Mouse (Mus musculus): ENCODE measurements around the gene Tyms. TPM values are rescaled to one million over a fixed set of nuclear protein-coding genes. Genes with fewer than 3 reads are reported as not detected.
A peak's percentile ranks its signal among the peaks of the same experiment; 100 is the strongest.

Gene Tyms
- polyA plus RNA-seq, 1 experiment from 2014 or later = 272 TPM

- peaks cover 16% of the 10 kb centered on the region for H3K4me1 ChIP-seq (ENCODE audit: control insufficient read depth, insufficient read depth, low read length)
- no peak overlapping the region for H3K27ac ChIP-seq (ENCODE audit: low read length)
- no peak overlapping the region for H3K9ac ChIP-seq (replicated peaks; ENCODE audit: low read depth, low read length)
- no peaks in the 10 kb centered on the region for H3K9me3 ChIP-seq (ENCODE audit: control insufficient read depth, low read depth, low read length)
- no peak for ATAC-seq (ENCODE audit: insufficient number of reproducible peaks, insufficient read depth, low FRiP score, low read depth)
- no peak overlapping the region for H3K4me3 ChIP-seq (ENCODE audit: low read depth, low read length)
- H3K4me2 ChIP-seq (replicated peaks; ENCODE audit: low read depth, low read length) = no peak overlapping the region
- H3K36me3 ChIP-seq (ENCODE audit: control insufficient read depth, insufficient read depth, low read length) = no peaks in the 10 kb centered on the region
- WGBS = 25% methylated on average over 2 of the region's 2 CpGs
- H3K27me3 ChIP-seq (ENCODE audit: control insufficient read depth, insufficient read depth, low read length) = peaks cover 7% of the 10 kb centered on the region
Measured at GRCm38 (mm10) chr5:30106756-30107155, 33.3 kb upstream of the Tyms start.

- Histone ChIP-seq H3K36me3 (ENCODE audit: control insufficient read depth, insufficient read depth, low read length) (no peaks in the 10 kb centered on the region), H3K9me3 (ENCODE audit: control insufficient read depth, low read depth, low read length) (no peaks in the 10 kb centered on the region), H3K27ac (ENCODE audit: low read length) (no peak within 1 kb of the TSS), H3K9ac (replicated peaks; ENCODE audit: low read depth, low read length) (no peak within 1 kb of the TSS; the same call in 1 of the 2 replicates), H3K27me3 (ENCODE audit: control insufficient read depth, insufficient read depth, low read length) (peaks cover 7% of the 10 kb centered on the region), H3K4me1 (ENCODE audit: control insufficient read depth, insufficient read depth, low read length) (peaks cover 7% of the 10 kb centered on the region), H3K4me2 (replicated peaks; ENCODE audit: low read depth, low read length) (peak within 1 kb of the TSS; percentile 89), H3K4me3 (ENCODE audit: low read depth, low read length) (peak within 1 kb of the TSS; percentile 41)
- 3% methylated on average over 29 of the region's 29 CpGs for WGBS
- no peak for ATAC-seq (ENCODE audit: insufficient number of reproducible peaks, insufficient read depth, low FRiP score, low read depth)
Measured at GRCm38 (mm10) chr5:30105668-30106300, 32.4 kb upstream of the Tyms start, which contains the start of gene 3110082J24Rik. TSS of gene 3110082J24Rik (minus strand) at chr5:30106086.

GRCm38 (mm10) chr5:30104841-30105667, 31.6 kb upstream of the Tyms start, which contains the start of gene Garem2:
TSS of gene Garem2 (plus strand) at chr5:30105161.
- peak; percentile 29; the same call in 1 of the 2 replicates for ATAC-seq (ENCODE audit: insufficient number of reproducible peaks, insufficient read depth, low FRiP score, low read depth)
- H3K4me1 ChIP-seq (ENCODE audit: control insufficient read depth, insufficient read depth, low read length) = 0 out of 2 replicates have a peak, but pooled peaks cover 3% of the 10 kb centered on the region
- H3K9me3 ChIP-seq (ENCODE audit: control insufficient read depth, low read depth, low read length) = no peaks in the 10 kb centered on the region
- no peak within 1 kb of the TSS for H3K27ac ChIP-seq (ENCODE audit: low read length)
- H3K36me3 ChIP-seq (ENCODE audit: control insufficient read depth, insufficient read depth, low read length) = no peaks in the 10 kb centered on the region
- H3K27me3 ChIP-seq (ENCODE audit: control insufficient read depth, insufficient read depth, low read length) = peaks cover 7% of the 10 kb centered on the region
- peak within 1 kb of the TSS; percentile 41 for H3K4me3 ChIP-seq (ENCODE audit: low read depth, low read length)
- WGBS = under 1% methylated on average over 63 of the region's 65 CpGs
- no peak within 1 kb of the TSS; the same call in 1 of the 2 replicates for H3K9ac ChIP-seq (replicated peaks; ENCODE audit: low read depth, low read length)
- H3K4me2 ChIP-seq (replicated peaks; ENCODE audit: low read depth, low read length) = peak within 1 kb of the TSS; percentile 89

- H3K27ac ChIP-seq (ENCODE audit: low read length) = no peak overlapping the region
- no peak for ATAC-seq (ENCODE audit: insufficient number of reproducible peaks, insufficient read depth, low FRiP score, low read depth)
- no peak overlapping the region for H3K9ac ChIP-seq (replicated peaks; ENCODE audit: low read depth, low read length)
- H3K9me3 ChIP-seq (ENCODE audit: control insufficient read depth, low read depth, low read length) = no peaks in the 10 kb centered on the region
- 1% methylated on average over 11 of the region's 12 CpGs for WGBS
- no peaks in the 10 kb centered on the region for H3K36me3 ChIP-seq (ENCODE audit: control insufficient read depth, insufficient read depth, low read length)
- H3K4me3 ChIP-seq (ENCODE audit: low read depth, low read length) = peak overlapping the region; percentile 41
- peak overlapping the region; percentile 89 for H3K4me2 ChIP-seq (replicated peaks; ENCODE audit: low read depth, low read length)
- 0 out of 2 replicates have a peak, but pooled peaks cover 3% of the 10 kb centered on the region for H3K4me1 ChIP-seq (ENCODE audit: control insufficient read depth, insufficient read depth, low read length)
- peaks cover 7% of the 10 kb centered on the region for H3K27me3 ChIP-seq (ENCODE audit: control insufficient read depth, insufficient read depth, low read length)
Measured at GRCm38 (mm10) chr5:30104339-30104738, 30.9 kb upstream of the Tyms start.

- ATAC-seq (ENCODE audit: insufficient number of reproducible peaks, insufficient read depth, low FRiP score, low read depth) = no peak
- Histone ChIP-seq H3K9me3 (ENCODE audit: control insufficient read depth, low read depth, low read length) (no peaks in the 10 kb centered on the region), H3K27me3 (ENCODE audit: control insufficient read depth, insufficient read depth, low read length) (peaks cover 7% of the 10 kb centered on the region)
Measured at GRCm38 (mm10) chr5:30103340-30103739, 29.9 kb upstream of the Tyms start.

GRCm38 (mm10) chr5:30098260-30098659, 24.8 kb upstream of the Tyms start:
- Histone ChIP-seq H3K36me3 (ENCODE audit: control insufficient read depth, insufficient read depth, low read length) (no peaks in the 10 kb centered on the region), H3K4me2 (replicated peaks; ENCODE audit: low read depth, low read length) (no peak overlapping the region), H3K4me1 (ENCODE audit: control insufficient read depth, insufficient read depth, low read length) (no peaks in the 10 kb centered on the region), H3K4me3 (ENCODE audit: low read depth, low read length) (no peak overlapping the region), H3K27ac (ENCODE audit: low read length) (no peak overlapping the region), H3K9me3 (ENCODE audit: control insufficient read depth, low read depth, low read length) (no peaks in the 10 kb centered on the region), H3K9ac (replicated peaks; ENCODE audit: low read depth, low read length) (no peak overlapping the region), H3K27me3 (ENCODE audit: control insufficient read depth, insufficient read depth, low read length) (no peaks in the 10 kb centered on the region)
- ATAC-seq (ENCODE audit: insufficient number of reproducible peaks, insufficient read depth, low FRiP score, low read depth) = no peak
- WGBS = 94% methylated on average over 1 of the region's 1 CpGs

More at GRCm38 (mm10) chr5:30103340-30103739, 29.9 kb upstream of the Tyms start:
- 81% methylated on average over 3 of the region's 3 CpGs for WGBS
- no peaks in the 10 kb centered on the region for H3K36me3 ChIP-seq (ENCODE audit: control insufficient read depth, insufficient read depth, low read length)
- no peak overlapping the region for H3K4me3 ChIP-seq (ENCODE audit: low read depth, low read length)
- no peak overlapping the region for H3K27ac ChIP-seq (ENCODE audit: low read length)
- 0 out of 2 replicates have a peak, but pooled peaks cover 3% of the 10 kb centered on the region for H3K4me1 ChIP-seq (ENCODE audit: control insufficient read depth, insufficient read depth, low read length)
- no peak overlapping the region for H3K4me2 ChIP-seq (replicated peaks; ENCODE audit: low read depth, low read length)
- no peak overlapping the region for H3K9ac ChIP-seq (replicated peaks; ENCODE audit: low read depth, low read length)

- 68% methylated on average over 6 of the region's 6 CpGs for WGBS
- Histone ChIP-seq H3K4me3 (ENCODE audit: low read depth, low read length) (no peak overlapping the region), H3K4me1 (ENCODE audit: control insufficient read depth, insufficient read depth, low read length) (no peaks in the 10 kb centered on the region), H3K36me3 (ENCODE audit: control insufficient read depth, insufficient read depth, low read length) (no peaks in the 10 kb centered on the region), H3K9me3 (ENCODE audit: control insufficient read depth, low read depth, low read length) (no peaks in the 10 kb centered on the region), H3K9ac (replicated peaks; ENCODE audit: low read depth, low read length) (no peak overlapping the region), H3K4me2 (replicated peaks; ENCODE audit: low read depth, low read length) (no peak overlapping the region), H3K27me3 (ENCODE audit: control insufficient read depth, insufficient read depth, low read length) (no peaks in the 10 kb centered on the region), H3K27ac (ENCODE audit: low read length) (no peak overlapping the region)
- ATAC-seq (ENCODE audit: insufficient number of reproducible peaks, insufficient read depth, low FRiP score, low read depth) = no peak
Measured at GRCm38 (mm10) chr5:30095731-30096130, 22.3 kb upstream of the Tyms start.

GRCm38 (mm10) chr5:30094399-30094798, 21.0 kb upstream of the Tyms start:
- Histone ChIP-seq H3K36me3 (ENCODE audit: control insufficient read depth, insufficient read depth, low read length) (no peaks in the 10 kb centered on the region), H3K27me3 (ENCODE audit: control insufficient read depth, insufficient read depth, low read length) (no peaks in the 10 kb centered on the region), H3K27ac (ENCODE audit: low read length) (no peak overlapping the region), H3K4me2 (replicated peaks; ENCODE audit: low read depth, low read length) (no peak overlapping the region), H3K9me3 (ENCODE audit: control insufficient read depth, low read depth, low read length) (no peaks in the 10 kb centered on the region), H3K4me1 (ENCODE audit: control insufficient read depth, insufficient read depth, low read length) (no peaks in the 10 kb centered on the region), H3K4me3 (ENCODE audit: low read depth, low read length) (no peak overlapping the region), H3K9ac (replicated peaks; ENCODE audit: low read depth, low read length) (no peak overlapping the region)
- no peak for ATAC-seq (ENCODE audit: insufficient number of reproducible peaks, insufficient read depth, low FRiP score, low read depth)
- 51% methylated on average over 2 of the region's 2 CpGs for WGBS

Data from stomach, embryonic 14.5 days (tissue).